Mouse (Mus musculus): ENCODE data around the gene Lrrk1. TPM values are rescaled to one million over a fixed set of nuclear protein-coding genes. Genes with fewer than 3 reads are reported as not detected.

The Lrrk1 gene
- polyA plus RNA-seq, 1 experiment from 2014 or later, result 14.2 TPM

- ATAC-seq (ENCODE audit: insufficient number of reproducible peaks, insufficient read depth, low FRiP score, low TSS enrichment, low read depth), result no peak
- Histone ChIP-seq H3K4me2 (no peak overlapping the region), H3K27ac (no peak overlapping the region), H3K9me3 (0 out of 2 replicates have a peak, but pooled peaks cover 7% of the 10 kb centered on the region), H3K4me3 (replicated peaks) (no peak overlapping the region), H3K36me3 (peaks cover 4% of the 10 kb centered on the region; the same call in 1 of the 2 replicates), H3K4me1 (replicated peaks) (no peaks in the 10 kb centered on the region), H3K9ac (replicated peaks) (no peak overlapping the region), H3K27me3 (no peaks in the 10 kb centered on the region)
- WGBS, result 91% methylated on average over 6 of the region's 6 CpGs
Observed at GRCm38 (mm10) chr7:66266942-66267850, 121.0 kb downstream of the Lrrk1 start.

- no peaks in the 10 kb centered on the region for H3K9me3 ChIP-seq
- H3K27me3 ChIP-seq, result no peaks in the 10 kb centered on the region
- H3K4me1 ChIP-seq (replicated peaks), result peaks cover 10% of the 10 kb centered on the region
- no peak overlapping the region for H3K27ac ChIP-seq
- no peak for ATAC-seq (ENCODE audit: insufficient number of reproducible peaks, insufficient read depth, low FRiP score, low TSS enrichment, low read depth)
- no peak overlapping the region for H3K4me3 ChIP-seq (replicated peaks)
- WGBS, result 67% methylated on average over 5 of the region's 5 CpGs
- no peak overlapping the region for H3K9ac ChIP-seq (replicated peaks)
- H3K36me3 ChIP-seq, result peaks cover 6% of the 10 kb centered on the region; the same call in 1 of the 2 replicates
- H3K4me2 ChIP-seq, result no peak overlapping the region
Observed at GRCm38 (mm10) chr7:66263421-66263820, 124.7 kb downstream of the Lrrk1 start.

GRCm38 (mm10) chr7:66262570-66263156 is 125.5 kb downstream of the Lrrk1 start:
- Histone ChIP-seq H3K4me3 (replicated peaks) (no peak overlapping the region), H3K4me2 (no peak overlapping the region), H3K27me3 (no peaks in the 10 kb centered on the region), H3K9ac (replicated peaks) (no peak overlapping the region), H3K9me3 (no peaks in the 10 kb centered on the region), H3K27ac (no peak overlapping the region), H3K36me3 (peaks cover 6% of the 10 kb centered on the region; the same call in 1 of the 2 replicates), H3K4me1 (replicated peaks) (peaks cover 10% of the 10 kb centered on the region)
- no peak for ATAC-seq (ENCODE audit: insufficient number of reproducible peaks, insufficient read depth, low FRiP score, low TSS enrichment, low read depth)
- 93% methylated on average over 13 of the region's 13 CpGs for WGBS

- Histone ChIP-seq H3K36me3 (peaks cover 6% of the 10 kb centered on the region; the same call in 1 of the 2 replicates), H3K4me3 (replicated peaks) (no peak overlapping the region), H3K4me2 (no peak overlapping the region), H3K9me3 (no peaks in the 10 kb centered on the region), H3K27me3 (no peaks in the 10 kb centered on the region), H3K27ac (no peak overlapping the region), H3K4me1 (replicated peaks) (peaks cover 10% of the 10 kb centered on the region), H3K9ac (replicated peaks) (no peak overlapping the region)
- no peak for ATAC-seq (ENCODE audit: insufficient number of reproducible peaks, insufficient read depth, low FRiP score, low TSS enrichment, low read depth)
- 87% methylated on average over 7 of the region's 7 CpGs for WGBS
Observed at GRCm38 (mm10) chr7:66260763-66261390, 127.3 kb downstream of the Lrrk1 start.

- no peaks in the 10 kb centered on the region for H3K27me3 ChIP-seq
- H3K9me3 ChIP-seq, result no peaks in the 10 kb centered on the region
- H3K9ac ChIP-seq (replicated peaks), result no peak overlapping the region
- no peak overlapping the region for H3K4me2 ChIP-seq
- peaks cover 10% of the 10 kb centered on the region for H3K4me1 ChIP-seq (replicated peaks)
- ATAC-seq (ENCODE audit: insufficient number of reproducible peaks, insufficient read depth, low FRiP score, low TSS enrichment, low read depth), result no peak
- 87% methylated on average over 8 of the region's 8 CpGs for WGBS
- H3K4me3 ChIP-seq (replicated peaks), result no peak overlapping the region
- no peak overlapping the region for H3K27ac ChIP-seq
- peaks cover 6% of the 10 kb centered on the region; the same call in 1 of the 2 replicates for H3K36me3 ChIP-seq
Observed at GRCm38 (mm10) chr7:66260295-66260694, 127.9 kb downstream of the Lrrk1 start.

GRCm38 (mm10) chr7:66259436-66260206 is 128.5 kb downstream of the Lrrk1 start:
- Histone ChIP-seq H3K4me2 (no peak overlapping the region), H3K9ac (replicated peaks) (no peak overlapping the region), H3K4me1 (replicated peaks) (peaks cover 10% of the 10 kb centered on the region), H3K27ac (no peak overlapping the region), H3K36me3 (peaks cover 6% of the 10 kb centered on the region; the same call in 1 of the 2 replicates), H3K27me3 (no peaks in the 10 kb centered on the region), H3K9me3 (no peaks in the 10 kb centered on the region), H3K4me3 (replicated peaks) (no peak overlapping the region)
- no peak for ATAC-seq (ENCODE audit: insufficient number of reproducible peaks, insufficient read depth, low FRiP score, low TSS enrichment, low read depth)
- WGBS, result 81% methylated on average over 14 of the region's 14 CpGs

- Histone ChIP-seq H3K9me3 (no peaks in the 10 kb centered on the region), H3K4me2 (no peak overlapping the region), H3K27ac (no peak overlapping the region), H3K9ac (replicated peaks) (no peak overlapping the region), H3K4me1 (replicated peaks) (peaks cover 10% of the 10 kb centered on the region), H3K27me3 (no peaks in the 10 kb centered on the region), H3K36me3 (peaks cover 6% of the 10 kb centered on the region; the same call in 1 of the 2 replicates), H3K4me3 (replicated peaks) (no peak overlapping the region)
- ATAC-seq (ENCODE audit: insufficient number of reproducible peaks, insufficient read depth, low FRiP score, low TSS enrichment, low read depth), result no peak
- WGBS, result 81% methylated on average over 5 of the region's 5 CpGs
Observed at GRCm38 (mm10) chr7:66258997-66259396, 129.2 kb downstream of the Lrrk1 start.

- ATAC-seq (ENCODE audit: insufficient number of reproducible peaks, insufficient read depth, low FRiP score, low TSS enrichment, low read depth), result no peak
- peaks cover 10% of the 10 kb centered on the region for H3K4me1 ChIP-seq (replicated peaks)
- H3K36me3 ChIP-seq, result peaks cover 6% of the 10 kb centered on the region; the same call in 1 of the 2 replicates
Observed at GRCm38 (mm10) chr7:66257232-66257631, 130.9 kb downstream of the Lrrk1 start.

GRCm38 (mm10) chr7:66256441-66256840 is 131.7 kb downstream of the Lrrk1 start:
- no peak overlapping the region for H3K4me2 ChIP-seq
- H3K27me3 ChIP-seq, result no peaks in the 10 kb centered on the region
- no peaks in the 10 kb centered on the region for H3K9me3 ChIP-seq
- no peak for ATAC-seq (ENCODE audit: insufficient number of reproducible peaks, insufficient read depth, low FRiP score, low TSS enrichment, low read depth)
- H3K36me3 ChIP-seq, result no peaks in the 10 kb centered on the region
- H3K4me3 ChIP-seq (replicated peaks), result no peak overlapping the region
- H3K27ac ChIP-seq, result no peak overlapping the region
- WGBS, result 85% methylated on average over 5 of the region's 5 CpGs
- H3K9ac ChIP-seq (replicated peaks), result no peak overlapping the region
- peaks cover 10% of the 10 kb centered on the region for H3K4me1 ChIP-seq (replicated peaks)

More at GRCm38 (mm10) chr7:66257232-66257631, 130.9 kb downstream of the Lrrk1 start:
- WGBS, result 84% methylated on average over 5 of the region's 5 CpGs
- Histone ChIP-seq H3K27ac (no peak overlapping the region), H3K27me3 (no peaks in the 10 kb centered on the region), H3K9me3 (no peaks in the 10 kb centered on the region), H3K4me2 (no peak overlapping the region), H3K4me3 (replicated peaks) (no peak overlapping the region), H3K9ac (replicated peaks) (no peak overlapping the region)

- Histone ChIP-seq H3K4me1 (replicated peaks) (peaks cover 10% of the 10 kb centered on the region), H3K9ac (replicated peaks) (no peak overlapping the region), H3K9me3 (no peaks in the 10 kb centered on the region), H3K4me3 (replicated peaks) (no peak overlapping the region), H3K27me3 (no peaks in the 10 kb centered on the region), H3K36me3 (no peaks in the 10 kb centered on the region), H3K27ac (no peak overlapping the region), H3K4me2 (no peak overlapping the region)
- ATAC-seq (ENCODE audit: insufficient number of reproducible peaks, insufficient read depth, low FRiP score, low TSS enrichment, low read depth), result no peak
- 87% methylated on average over 8 of the region's 8 CpGs for WGBS
Observed at GRCm38 (mm10) chr7:66254993-66255392, 133.2 kb downstream of the Lrrk1 start.

Data from limb, embryonic 12.5 days (tissue).